Mouse (Mus musculus) heart, embryonic 10.5 days (tissue): ENCODE measurements around the gene Cybrd1. TPM values are rescaled to one million over a fixed set of nuclear protein-coding genes. Genes with fewer than 3 reads are reported as not detected.
A peak's percentile ranks its signal among the peaks of the same experiment; 100 is the strongest.

Experiments used
- DNase-seq: peaks from one replicate; pipeline ENCODE4 v3.0.0-alpha.2; 2017; ENCODE audit warnings: low spot score
- H3K27ac ChIP-seq: fragments of 300-500 bp; sonication (generic); 2 replicates; pipeline ENCODE4 v1.5.1; 2016; ENCODE audit warnings: mild to moderate bottlenecking
- H3K27me3 ChIP-seq: fragments of 300-500 bp; sonication (generic); 2 replicates; pipeline ENCODE4 v1.6.1; 2016; ENCODE audit warnings: mild to moderate bottlenecking; ENCODE audit not compliant: poor library complexity, insufficient read depth, severe bottlenecking
- H3K36me3 ChIP-seq: fragments of 300-500 bp; sonication (generic); 2 replicates; pipeline ENCODE4 v1.6.1; 2016; ENCODE audit warnings: mild to moderate bottlenecking, moderate library complexity
- H3K4me1 ChIP-seq: fragments of 300-500 bp; sonication (generic); 2 replicates; pipeline ENCODE4 v1.6.1; 2016; ENCODE audit warnings: mild to moderate bottlenecking
- H3K4me3 ChIP-seq: fragments of 300-500 bp; sonication (generic); 2 replicates; pipeline ENCODE4 v1.5.1; 2016; ENCODE audit warnings: mild to moderate bottlenecking, moderate library complexity
- H3K9me3 ChIP-seq: fragments of 300-500 bp; sonication (generic); 2 replicates; pipeline ENCODE4 v1.6.1; 2016; ENCODE audit warnings: mild to moderate bottlenecking, moderate library complexity
- WGBS: fragments of 180-500 bp; shearing (Covaris S2); methylation state at CpG from one replicate; pipeline ENCODE4 v1.1.7; 2016; 5-methylcytosine and 5-hydroxymethylcytosine counted together
- polyA plus RNA-seq: library from polyadenylated mRNA; unstranded; fragments of >200 nt; fragmentation: Nextera tagmentation; extraction: Ambion mirVana; gene quantifications from 2 replicates; pipeline ENCODE4 v1.2.1, GENCODE M21; 2016

Gene Cybrd1
- polyA plus RNA-seq = 1.2 and 1.9 TPM in 2 replicates

- peak; percentile 78 for DNase-seq
- peak within 1 kb of the TSS; percentile 62 for H3K27ac ChIP-seq
- peak within 1 kb of the TSS; percentile 65 for H3K4me3 ChIP-seq
- no peaks in the 10 kb centered on the region for H3K9me3 ChIP-seq
- H3K4me1 ChIP-seq = peaks cover 16% of the 10 kb centered on the region
- no peaks in the 10 kb centered on the region for H3K36me3 ChIP-seq
- WGBS = under 1% methylated on average over 60 of the region's 60 CpGs
- peaks cover 39% of the 10 kb centered on the region for H3K27me3 ChIP-seq
Observed at GRCm38 (mm10) chr2:71117797-71118708, at the start of gene Cybrd1. Gene Cybrd1, plus strand, starts transcription at chr2:71117923.

- H3K4me1 ChIP-seq = no peaks in the 10 kb centered on the region
- no peak overlapping the region for H3K4me3 ChIP-seq
- 94% methylated on average over 4 of the region's 4 CpGs for WGBS
- H3K36me3 ChIP-seq = peaks cover 4% of the 10 kb centered on the region; the same call in 1 of the 2 replicates
- no peak for DNase-seq
- H3K27me3 ChIP-seq = no peaks in the 10 kb centered on the region
- H3K27ac ChIP-seq = no peak overlapping the region
- H3K9me3 ChIP-seq = no peaks in the 10 kb centered on the region
Observed at GRCm38 (mm10) chr2:71071601-71072000, 46.1 kb upstream of the Cybrd1 start.

- no peak overlapping the region for H3K4me3 ChIP-seq
- DNase-seq = no peak
- no peak overlapping the region for H3K27ac ChIP-seq
- H3K9me3 ChIP-seq = no peaks in the 10 kb centered on the region
- no peaks in the 10 kb centered on the region for H3K27me3 ChIP-seq
- peaks cover 4% of the 10 kb centered on the region; the same call in 1 of the 2 replicates for H3K36me3 ChIP-seq
- 82% methylated on average over 3 of the region's 3 CpGs for WGBS
- no peaks in the 10 kb centered on the region for H3K4me1 ChIP-seq
Observed at GRCm38 (mm10) chr2:71073330-71073729, 44.4 kb upstream of the Cybrd1 start.

- Histone ChIP-seq H3K9me3 (no peaks in the 10 kb centered on the region), H3K27ac (no peak overlapping the region), H3K27me3 (no peaks in the 10 kb centered on the region), H3K4me1 (no peaks in the 10 kb centered on the region), H3K4me3 (no peak overlapping the region), H3K36me3 (peaks cover 4% of the 10 kb centered on the region; the same call in 1 of the 2 replicates)
- WGBS = 55% methylated on average over 3 of the region's 3 CpGs
- DNase-seq = no peak
Observed at GRCm38 (mm10) chr2:71073828-71074227, 43.9 kb upstream of the Cybrd1 start.

GRCm38 (mm10) chr2:71082416-71082815, 35.3 kb upstream of the Cybrd1 start:
- Histone ChIP-seq H3K4me1 (no peaks in the 10 kb centered on the region), H3K4me3 (no peak overlapping the region), H3K27me3 (no peaks in the 10 kb centered on the region), H3K27ac (no peak overlapping the region), H3K9me3 (no peaks in the 10 kb centered on the region), H3K36me3 (peaks cover 29% of the 10 kb centered on the region)
- 89% methylated on average over 7 of the region's 7 CpGs for WGBS
- no peak for DNase-seq

GRCm38 (mm10) chr2:71083454-71084193, 34.1 kb upstream of the Cybrd1 start:
- DNase-seq = no peak
- 86% methylated on average over 6 of the region's 6 CpGs for WGBS
- H3K36me3 ChIP-seq = peaks cover 40% of the 10 kb centered on the region
- no peak overlapping the region for H3K4me3 ChIP-seq
- no peaks in the 10 kb centered on the region for H3K27me3 ChIP-seq
- H3K27ac ChIP-seq = no peak overlapping the region
- no peaks in the 10 kb centered on the region for H3K9me3 ChIP-seq
- H3K4me1 ChIP-seq = no peaks in the 10 kb centered on the region

- peaks cover 45% of the 10 kb centered on the region for H3K36me3 ChIP-seq
- WGBS = 70% methylated on average over 3 of the region's 3 CpGs
Observed at GRCm38 (mm10) chr2:71089766-71090165, 28.0 kb upstream of the Cybrd1 start.

GRCm38 (mm10) chr2:71090660-71091445, 26.9 kb upstream of the Cybrd1 start:
- H3K4me3 ChIP-seq = no peak overlapping the region
- 83% methylated on average over 4 of the region's 4 CpGs for WGBS
- no peak for DNase-seq
- H3K27me3 ChIP-seq = no peaks in the 10 kb centered on the region
- H3K27ac ChIP-seq = no peak overlapping the region
- no peaks in the 10 kb centered on the region for H3K9me3 ChIP-seq
- peaks cover 45% of the 10 kb centered on the region for H3K36me3 ChIP-seq
- H3K4me1 ChIP-seq = 0 out of 2 replicates have a peak, but pooled peaks cover under 1% of the 10 kb centered on the region

More at GRCm38 (mm10) chr2:71089766-71090165, 28.0 kb upstream of the Cybrd1 start:
- H3K9me3 ChIP-seq = no peaks in the 10 kb centered on the region
- DNase-seq = no peak
- H3K4me1 ChIP-seq = no peaks in the 10 kb centered on the region
- no peak overlapping the region for H3K4me3 ChIP-seq
- H3K27ac ChIP-seq = no peak overlapping the region
- no peaks in the 10 kb centered on the region for H3K27me3 ChIP-seq

- Histone ChIP-seq H3K36me3 (peaks cover 14% of the 10 kb centered on the region; the same call in 1 of the 2 replicates), H3K27me3 (no peaks in the 10 kb centered on the region), H3K27ac (no peak overlapping the region), H3K4me1 (peaks cover 6% of the 10 kb centered on the region; the same call in 1 of the 2 replicates), H3K9me3 (no peaks in the 10 kb centered on the region), H3K4me3 (no peak overlapping the region)
- WGBS = 9% methylated on average over 7 of the region's 7 CpGs
- DNase-seq = no peak
Observed at GRCm38 (mm10) chr2:71096170-71096569, 21.6 kb upstream of the Cybrd1 start.

GRCm38 (mm10) chr2:71102621-71103291, 15.0 kb upstream of the Cybrd1 start:
- Histone ChIP-seq H3K4me1 (peaks cover 10% of the 10 kb centered on the region), H3K4me3 (no peak overlapping the region), H3K27ac (no peak overlapping the region), H3K36me3 (no peaks in the 10 kb centered on the region), H3K9me3 (no peaks in the 10 kb centered on the region), H3K27me3 (no peaks in the 10 kb centered on the region)
- no peak for DNase-seq
- WGBS = 83% methylated on average over 10 of the region's 10 CpGs

- Histone ChIP-seq H3K36me3 (no peaks in the 10 kb centered on the region), H3K9me3 (no peaks in the 10 kb centered on the region), H3K4me1 (peaks cover 10% of the 10 kb centered on the region), H3K27ac (no peak overlapping the region), H3K4me3 (no peak overlapping the region), H3K27me3 (no peaks in the 10 kb centered on the region)
- DNase-seq = no peak
- 73% methylated on average over 4 of the region's 4 CpGs for WGBS
Observed at GRCm38 (mm10) chr2:71103292-71103680, 14.4 kb upstream of the Cybrd1 start.

GRCm38 (mm10) chr2:71104696-71105095, 13.0 kb upstream of the Cybrd1 start:
- no peak for DNase-seq
- H3K27ac ChIP-seq = no peak overlapping the region
- 72% methylated on average over 3 of the region's 3 CpGs for WGBS
- H3K4me3 ChIP-seq = no peak overlapping the region
- H3K36me3 ChIP-seq = no peaks in the 10 kb centered on the region
- no peaks in the 10 kb centered on the region for H3K9me3 ChIP-seq
- H3K27me3 ChIP-seq = no peaks in the 10 kb centered on the region
- peaks cover 10% of the 10 kb centered on the region for H3K4me1 ChIP-seq
